ENCODE assay signal across 22 mouse cellular contexts in the genomic region with DNA sequence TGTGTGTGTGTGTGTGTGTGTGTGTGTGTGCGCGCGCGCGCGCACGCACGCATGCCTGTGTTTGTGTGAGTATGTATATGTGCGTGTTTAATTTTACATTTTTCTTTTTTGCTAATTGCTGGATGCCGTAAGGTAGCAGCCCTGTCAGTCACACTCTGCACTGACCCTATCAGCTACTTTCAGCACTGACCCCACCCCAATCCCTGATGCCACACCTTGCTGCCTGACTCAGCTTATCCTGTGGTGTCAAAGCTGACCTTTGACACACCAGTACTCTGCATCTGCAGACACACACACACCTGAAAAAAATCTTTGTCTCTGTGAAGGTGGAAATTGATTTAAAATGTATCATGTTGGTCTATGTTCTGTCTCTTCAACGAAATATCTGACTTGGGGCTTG. TPM values are rescaled to one million over a fixed set of nuclear protein-coding genes. Genes with fewer than 3 reads are reported as not detected.
"Had no signal": no experiment of that assay in that cellular context is flagged by ENCODE, and none has a peak within 500 bp of the region (broad histone marks: within the 10 kb centered on the region; RNA-seq: fewer than 3 reads in every experiment).

No protein-coding gene starts in this region.

- H3K27ac ChIP-seq: lung, embryonic 15.5 days; macrophage; midbrain, embryonic 13.5 days; midbrain, embryonic 15.5 days; neural tube, embryonic 12.5 days; stomach, embryonic 15.5 days; stomach, postnatal 0 days had no signal

- H3K9me3 ChIP-seq: lung, embryonic 15.5 days; megakaryocyte, embryonic 14.5 days; midbrain, embryonic 13.5 days; midbrain, embryonic 15.5 days; neural tube, embryonic 12.5 days; stomach, embryonic 15.5 days had no signal

- H3K27me3 ChIP-seq: stomach, embryonic 15.5 days had no signal

- ATAC-seq: lung, postnatal 0 days; midbrain, embryonic 13.5 days; midbrain, embryonic 15.5 days had no signal

- H3K9ac ChIP-seq: lung, embryonic 15.5 days; midbrain, embryonic 13.5 days; midbrain, embryonic 15.5 days; neural tube, embryonic 12.5 days; stomach, embryonic 15.5 days had no signal

- H3K4me2 ChIP-seq: lung, embryonic 15.5 days; midbrain, embryonic 11.5 days; midbrain, embryonic 13.5 days; midbrain, embryonic 15.5 days; neural tube, embryonic 12.5 days; stomach, embryonic 15.5 days had no signal

- DNase-seq: lung, adult 2 months; lung, postnatal 14 days; lung, postnatal 36 days; right cerebral cortex, postnatal 14 days; thymus, adult 2 months; thymus, postnatal 25 days; thymus, postnatal 4 days had no signal

- H3K4me3 ChIP-seq: lung, embryonic 15.5 days; megakaryocyte, embryonic 14.5 days; midbrain, embryonic 13.5 days; midbrain, embryonic 15.5 days; neural tube, embryonic 12.5 days; stomach, embryonic 15.5 days had no signal

- H3K36me3 ChIP-seq: lung, embryonic 15.5 days; midbrain, embryonic 13.5 days; midbrain, embryonic 15.5 days; neural tube, embryonic 12.5 days; stomach, embryonic 15.5 days had no signal

RNA-seq across cellular contexts. Expression of gene Mogat2, which starts 3.7 kb away (rescaled TPM):
- total RNA-seq: midbrain, postnatal 0 days; monocyte, adult 5-6 weeks; neutrophil, adult 5-6 weeks had no signal
- polyA plus RNA-seq: testis, adult 2 months had no signal

RNA-seq across cellular contexts. Expression of gene Map6, which starts 25.1 kb away (rescaled TPM):
- total RNA-seq: megakaryocyte progenitor cell, adult 5-6 weeks; monocyte, adult 5-6 weeks had no signal
